Mouse (Mus musculus) liver, embryonic 14.5 days (tissue): ENCODE data around the gene Vmn1r12.

Source experiments
- CTCF ChIP-seq: IDR thresholded peaks from 2 replicates; pipeline ENCODE4 v1.5.1; 2016; ENCODE audit warnings: antibody characterized with exemption, low read depth, control low read depth
- EP300 ChIP-seq: IDR thresholded peaks from 2 replicates; pipeline ENCODE4 v1.6.1; 2016; ENCODE audit warnings: antibody characterized with exemption, low read depth

DNA sequence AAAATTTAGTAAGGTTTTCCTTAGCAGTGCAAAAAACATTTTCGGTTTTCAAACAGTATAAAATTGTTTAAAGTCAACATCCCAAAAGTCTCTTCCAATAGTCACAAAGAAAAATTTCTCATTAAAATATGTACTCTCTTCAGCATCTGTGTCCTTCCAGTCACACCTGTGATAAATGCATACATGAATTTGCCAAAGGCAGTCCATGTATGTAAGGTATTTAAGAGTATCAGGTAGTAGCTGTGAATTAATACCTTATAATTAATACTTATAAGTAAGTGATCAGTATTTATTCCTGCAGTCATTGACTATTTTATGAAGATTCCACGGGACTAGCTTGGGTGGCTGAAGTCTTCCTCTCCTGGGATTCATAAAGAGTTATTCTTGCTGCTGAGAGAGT is at the start of gene Vmn1r12:
- no peak for TF ChIP-seq EP300
- TF ChIP-seq CTCF = no peak
